Mouse (Mus musculus): ENCODE results near the gene Defb29. TPM values are rescaled to one million over a fixed set of nuclear protein-coding genes. Genes with fewer than 3 reads are reported as not detected.

Defb29 gene
- polyA plus RNA-seq (2021; fragmentation: Nextera tagmentation), result not detected in 2 replicates
- long read RNA-seq, experiment 1, result 0 reads
- long read RNA-seq, experiment 2, result 0 reads

GRCm38 (mm10) chr2:152539944-152540710, at the start of gene Defb29:
Gene Defb29, minus strand, starts transcription at chr2:152540098.

GRCm38 (mm10) chr2:152580107-152580506, 40.2 kb upstream of the Defb29 start, which contains the start of gene Defb19:
Gene Defb19, minus strand, starts transcription at chr2:152580312.

GRCm38 (mm10) chr2:152572114-152572794, 32.4 kb upstream of the Defb29 start, which contains the start of gene Defb21:
Gene Defb21, plus strand, starts transcription at chr2:152572744.

GRCm38 (mm10) chr2:152569038-152569437, 29.1 kb upstream of the Defb29 start, which contains the start of gene Gm17416:
Gene Gm17416, plus strand, starts transcription at chr2:152569338.

GRCm38 (mm10) chr2:152517981-152518380, 21.9 kb downstream of the Defb29 start, which contains the start of gene Defb28:
Gene Defb28, plus strand, starts transcription at chr2:152518255.

GRCm38 (mm10) chr2:152511592-152511991, 28.3 kb downstream of the Defb29 start, which contains the start of gene Defb26:
Gene Defb26, minus strand, starts transcription at chr2:152511692.

GRCm38 (mm10) chr2:152490038-152490437, 49.9 kb downstream of the Defb29 start, which contains the start of gene Defb22:
Gene Defb22, minus strand, starts transcription at chr2:152490138.

Other genes starting within 250 kb of the Defb29 start
- 11.6 and 23.2 TPM in 2 replicates for gene Tbc1d20, start 246.3 kb downstream of the Defb29 start, polyA plus RNA-seq (2021; fragmentation: Nextera tagmentation)
- gene Rbck1, start 207.4 kb downstream of the Defb29 start, polyA plus RNA-seq (2021; fragmentation: Nextera tagmentation), result 94.8 and 96.8 TPM in 2 replicates
- 0.64 and 0.85 TPM in 2 replicates for gene Trib3, start 196.1 kb downstream of the Defb29 start, polyA plus RNA-seq (2021; fragmentation: Nextera tagmentation)
- 89.7 and 118 TPM in 2 replicates for gene Nrsn2, start 163.5 kb downstream of the Defb29 start, polyA plus RNA-seq (2021; fragmentation: Nextera tagmentation)
- 1.3 and 1.6 TPM in 2 replicates for gene Sox12, start 142.0 kb downstream of the Defb29 start, polyA plus RNA-seq (2021; fragmentation: Nextera tagmentation)
- 5.9 and 6.1 TPM in 2 replicates for gene Zcchc3, start 125.1 kb downstream of the Defb29 start, polyA plus RNA-seq (2021; fragmentation: Nextera tagmentation)
- gene 6820408C15Rik, start 124.5 kb downstream of the Defb29 start, polyA plus RNA-seq (2021; fragmentation: Nextera tagmentation), result 1.4 and 2.0 TPM in 2 replicates
- gene Defb23, start 75.5 kb downstream of the Defb29 start, polyA plus RNA-seq (2021; fragmentation: Nextera tagmentation), result not detected in 2 replicates
- not detected in 2 replicates for gene Defb20, start 63.0 kb downstream of the Defb29 start, polyA plus RNA-seq (2021; fragmentation: Nextera tagmentation)
- gene Defb22, start 50.0 kb downstream of the Defb29 start, polyA plus RNA-seq (2021; fragmentation: Nextera tagmentation), result not detected in 2 replicates
- not detected in 2 replicates for gene Defb26, start 28.4 kb downstream of the Defb29 start, polyA plus RNA-seq (2021; fragmentation: Nextera tagmentation)
- gene Defb28, start 21.8 kb downstream of the Defb29 start, polyA plus RNA-seq (2021; fragmentation: Nextera tagmentation), result not detected in 2 replicates
- gene Gm17416, start 29.2 kb upstream of the Defb29 start, polyA plus RNA-seq (2021; fragmentation: Nextera tagmentation), result not detected in 2 replicates
- gene Defb21, start 32.6 kb upstream of the Defb29 start, polyA plus RNA-seq (2021; fragmentation: Nextera tagmentation), result not detected in 2 replicates
- gene Defb19, start 40.2 kb upstream of the Defb29 start, polyA plus RNA-seq (2021; fragmentation: Nextera tagmentation), result not detected in 2 replicates
- not detected in 2 replicates for gene Defb45, start 59.3 kb upstream of the Defb29 start, polyA plus RNA-seq (2021; fragmentation: Nextera tagmentation)
- not detected in 2 replicates for gene Defb36, start 64.2 kb upstream of the Defb29 start, polyA plus RNA-seq (2021; fragmentation: Nextera tagmentation)
- not detected in 2 replicates for gene Defb25, start 83.0 kb upstream of the Defb29 start, polyA plus RNA-seq (2021; fragmentation: Nextera tagmentation)
- gene Rem1, start 86.9 kb upstream of the Defb29 start, polyA plus RNA-seq (2021; fragmentation: Nextera tagmentation), result 0.38 and 0.47 TPM in 2 replicates
- 53.8 and 63.9 TPM in 2 replicates for gene H13, start 129.4 kb upstream of the Defb29 start, polyA plus RNA-seq (2021; fragmentation: Nextera tagmentation)
- 19.3 and 26.8 TPM in 2 replicates for gene Mcts2, start 146.9 kb upstream of the Defb29 start, polyA plus RNA-seq (2021; fragmentation: Nextera tagmentation)
- 15.0 and 15.2 TPM in 2 replicates for gene Id1, start 196.2 kb upstream of the Defb29 start, polyA plus RNA-seq (2021; fragmentation: Nextera tagmentation)
- 6.5 and 6.9 TPM in 2 replicates for gene Cox4i2, start 214.1 kb upstream of the Defb29 start, polyA plus RNA-seq (2021; fragmentation: Nextera tagmentation)